ENCODE assay signal across 15 mouse cellular contexts in genomic region chr6:90871581-90871980, GRCm38 (mm10).
A peak's percentile ranks its signal among the peaks of the same experiment; 100 is the strongest.
DNase-seq lines count a peak whose midpoint lies in the region.
"Had no signal": no experiment of that assay in that cellular context is flagged by ENCODE, and none has a peak within 500 bp of the region (broad histone marks: within the 10 kb centered on the region; RNA-seq: fewer than 3 reads in every experiment).

No protein-coding gene starts in this region.

- intact Hi-C loops in left cerebral cortex, postnatal 4 days (cut with DNase I): no loop called here
- intact Hi-C loops in left cerebral cortex, postnatal 10 days (cut with DNase I): no loop called here

- DNase-seq in left cerebral cortex, adult 18-20 months (ENCODE audit: low spot score in 2 of 2): peak; percentile 61 to 66
- DNase-seq in left cerebral cortex, postnatal 4 days: no peak
- peak; percentile 31 to 39 for DNase-seq in frontal cortex, postnatal 10 days (ENCODE audit: low spot score in 2 of 2)
- DNase-seq in left cerebral cortex, postnatal 10 days (ENCODE audit: extremely low spot score in 1 of 2, low spot score in 2 of 2): peak; percentile 39 to 46
- DNase-seq in right cerebral cortex, postnatal 36 days (ENCODE audit: low spot score in 2 of 2): peak; percentile 43 to 75
- no peak for DNase-seq in neural tube, embryonic 10.5 days (ENCODE audit: extremely low spot score, low spot score)
- DNase-seq in thymus, postnatal 0 days (ENCODE audit: low spot score): no peak
- DNase-seq: adrenal gland, postnatal 10 days; cerebellum, adult 11-12 months; cerebellum, postnatal 14 days; embryo, embryonic 11 days; gastrocnemius, postnatal 25 days; kidney, adult 2 months; kidney, postnatal 14 days; thymus, postnatal 36 days had no signal

Comparison
In these comparisons a context has a peak if more than half of its experiments do, and no peak if none do; other contexts are left out.
1. DNase-seq: peak in left cerebral cortex, adult 18-20 months (2 of 2), frontal cortex, postnatal 10 days (2 of 2), left cerebral cortex, postnatal 10 days (2 of 2) and right cerebral cortex, postnatal 36 days (2 of 2); none in left cerebral cortex, postnatal 4 days (single experiment), neural tube, embryonic 10.5 days (single experiment) and thymus, postnatal 0 days (single experiment).